ENCODE assay signal across 9 mouse cellular contexts in genomic region chr14:61571366-61571765, GRCm38 (mm10). TPM values are rescaled to one million over a fixed set of nuclear protein-coding genes. Genes with fewer than 3 reads are reported as not detected.
DNase-seq lines count a peak whose midpoint lies in the region; ATAC-seq and TF ChIP-seq lines count a peak whose summit lies in the region.
"Had no signal": no experiment of that assay in that cellular context is flagged by ENCODE, and none has a peak within 500 bp of the region (broad histone marks: within the 10 kb centered on the region; RNA-seq: fewer than 3 reads in every experiment).

No protein-coding gene starts in this region.

- H3K4me1 ChIP-seq in hindbrain, embryonic 11.5 days (replicated peaks; ENCODE audit: control insufficient read depth, insufficient read depth, low read length) = no peaks in the 10 kb centered on the region
- no peaks in the 10 kb centered on the region for H3K4me1 ChIP-seq in hindbrain, embryonic 12.5 days
- H3K4me1 ChIP-seq in stomach, postnatal 0 days (replicated peaks; ENCODE audit: control insufficient read depth, insufficient read depth) = no peaks in the 10 kb centered on the region
- H3K4me1 ChIP-seq: embryonic facial prominence, embryonic 12.5 days had no signal

- no peak overlapping the region for H3K4me3 ChIP-seq in hindbrain, embryonic 11.5 days (ENCODE audit: low read depth, low read length)
- no peak overlapping the region for H3K4me3 ChIP-seq in hindbrain, embryonic 12.5 days
- H3K4me3 ChIP-seq in stomach, postnatal 0 days (ENCODE audit: low read depth, low read length) = no peak overlapping the region
- H3K4me3 ChIP-seq: embryonic facial prominence, embryonic 12.5 days had no signal

- no peaks in the 10 kb centered on the region for H3K27me3 ChIP-seq in hindbrain, embryonic 11.5 days (ENCODE audit: control insufficient read depth, insufficient read depth, low read length)
- H3K27me3 ChIP-seq in hindbrain, embryonic 12.5 days = no peaks in the 10 kb centered on the region
- H3K27me3 ChIP-seq in stomach, postnatal 0 days (ENCODE audit: control insufficient read depth, insufficient read depth, low read length) = no peaks in the 10 kb centered on the region
- H3K27me3 ChIP-seq: embryonic facial prominence, embryonic 12.5 days had no signal

- no peak for TF ChIP-seq EP300 in stomach, postnatal 0 days (optimal IDR thresholded peaks at IDR 0.05)

- H3K9me3 ChIP-seq in hindbrain, embryonic 11.5 days (ENCODE audit: control insufficient read depth, low read length) = no peaks in the 10 kb centered on the region
- no peaks in the 10 kb centered on the region for H3K9me3 ChIP-seq in hindbrain, embryonic 12.5 days (replicated peaks)
- H3K9me3 ChIP-seq in stomach, postnatal 0 days (ENCODE audit: control insufficient read depth, low read length) = no peaks in the 10 kb centered on the region
- H3K9me3 ChIP-seq: embryonic facial prominence, embryonic 12.5 days had no signal

- no peak overlapping the region for H3K27ac ChIP-seq in hindbrain, embryonic 11.5 days (ENCODE audit: low read depth, low read length)
- no peak overlapping the region for H3K27ac ChIP-seq in hindbrain, embryonic 12.5 days
- no peak overlapping the region for H3K27ac ChIP-seq in stomach, postnatal 0 days (replicated peaks)
- H3K27ac ChIP-seq: embryonic facial prominence, embryonic 12.5 days had no signal

- H3K36me3 ChIP-seq in hindbrain, embryonic 11.5 days (ENCODE audit: control insufficient read depth, insufficient read depth, low read length) = no peaks in the 10 kb centered on the region
- no peaks in the 10 kb centered on the region for H3K36me3 ChIP-seq in hindbrain, embryonic 12.5 days
- no peaks in the 10 kb centered on the region for H3K36me3 ChIP-seq in stomach, postnatal 0 days (ENCODE audit: control insufficient read depth, insufficient read depth, low read length)
- H3K36me3 ChIP-seq: embryonic facial prominence, embryonic 12.5 days had no signal

- H3K9ac ChIP-seq in hindbrain, embryonic 11.5 days (ENCODE audit: low read depth, low read length) = no peak overlapping the region
- no peak overlapping the region for H3K9ac ChIP-seq in hindbrain, embryonic 12.5 days
- no peak overlapping the region for H3K9ac ChIP-seq in stomach, postnatal 0 days (ENCODE audit: low read length)
- H3K9ac ChIP-seq: embryonic facial prominence, embryonic 12.5 days had no signal

- WGBS in hindbrain, embryonic 11.5 days = 16% methylated on average over 4 of the region's 4 CpGs
- WGBS in hindbrain, embryonic 12.5 days = 16% methylated on average over 4 of the region's 4 CpGs
- 12% methylated on average over 4 of the region's 4 CpGs for WGBS in stomach, postnatal 0 days

- intact Hi-C loops in left cerebral cortex, postnatal 25 days (cut with DNase I) = loop anchor here (2.0 to 10.0 kb wide), 4 partner anchors 473 to 885 kb away; partner anchors contain the start of gene Gucy1b2

- peak; percentile 90 for DNase-seq in hindbrain, embryonic 11.5 days (ENCODE audit: low spot score)
- peak; percentile 81 for DNase-seq in c-Kit-positive CD71-negative TER-119-negative erythroid progenitor cells, embryonic 14.5 days (ENCODE audit: low read depth)
- DNase-seq in frontal cortex, postnatal 10 days (ENCODE audit: low spot score in 2 of 2) = peak; percentile 34 to 80
- peak; percentile 91 for DNase-seq in induced T-regulatory cell, adult 2 months (ENCODE audit: low read depth)
- peak; percentile 77 to 84 for DNase-seq in left cerebral cortex, postnatal 25 days (ENCODE audit: low spot score in 2 of 2)
- peak; percentile 74 to 86 for DNase-seq in natural killer cell, adult 2 months (ENCODE audit: low spot score in 2 of 2)
- DNase-seq in stomach, postnatal 0 days (ENCODE audit: low spot score) = peak; percentile 89

- no peak overlapping the region for H3K4me2 ChIP-seq in hindbrain, embryonic 11.5 days (replicated peaks; ENCODE audit: low read depth, low read length)
- H3K4me2 ChIP-seq in hindbrain, embryonic 12.5 days (replicated peaks) = no peak overlapping the region
- H3K4me2 ChIP-seq in stomach, postnatal 0 days (replicated peaks; ENCODE audit: low read depth) = peak overlapping the region; percentile 31
- H3K4me2 ChIP-seq: embryonic facial prominence, embryonic 12.5 days had no signal

- TF ChIP-seq CTCF in stomach, postnatal 0 days (IDR thresholded peaks at IDR 0.05; ENCODE audit: low read depth) = peak; percentile 96

- ATAC-seq in hindbrain, embryonic 11.5 days (ENCODE audit: low FRiP score) = no peak
- ATAC-seq in hindbrain, embryonic 12.5 days (ENCODE audit: low FRiP score) = no peak
- ATAC-seq in stomach, postnatal 0 days (ENCODE audit: low FRiP score, low TSS enrichment) = no peak

RNA-seq across cellular contexts. Expression of gene Spryd7, which starts 14.7 kb away (rescaled TPM):
- 19.2 and 20.0 TPM in 2 replicates for polyA plus RNA-seq in hindbrain, embryonic 11.5 days (2014; fragmentation: Nextera tagmentation; extraction: Ambion mirVana)
- 20.4 and 20.8 TPM in 2 replicates for polyA plus RNA-seq in hindbrain, embryonic 12.5 days (2016; fragmentation: Nextera tagmentation; extraction: Ambion mirVana)
- 10 to 100 TPM; 46.1 to 48.7 TPM for total RNA-seq in left cerebral cortex, postnatal 25 days (2021)
- 31.0 and 31.6 TPM in 2 replicates for polyA plus RNA-seq in stomach, postnatal 0 days (2015; fragmentation: Nextera tagmentation; extraction: Ambion mirVana)

RNA-seq across cellular contexts. Expression of gene Trim13, which starts 26.7 kb away (rescaled TPM):
- polyA plus RNA-seq in hindbrain, embryonic 11.5 days (2014; fragmentation: Nextera tagmentation; extraction: Ambion mirVana) = 35.4 and 40.2 TPM in 2 replicates
- polyA plus RNA-seq in hindbrain, embryonic 12.5 days (2016; fragmentation: Nextera tagmentation; extraction: Ambion mirVana) = 40.5 and 49.5 TPM in 2 replicates
- total RNA-seq in left cerebral cortex, postnatal 25 days (2021) = 10 to 100 TPM; 11.6 to 12.2 TPM
- polyA plus RNA-seq in stomach, postnatal 0 days (2015; fragmentation: Nextera tagmentation; extraction: Ambion mirVana) = 25.6 and 26.1 TPM in 2 replicates

RNA-seq across cellular contexts. Expression of gene Kcnrg, which starts 35.9 kb away (rescaled TPM):
- 1.2 and 1.7 TPM in 2 replicates for polyA plus RNA-seq in hindbrain, embryonic 11.5 days (2014; fragmentation: Nextera tagmentation; extraction: Ambion mirVana)
- polyA plus RNA-seq in hindbrain, embryonic 12.5 days (2016; fragmentation: Nextera tagmentation; extraction: Ambion mirVana) = 1.8 and 2.9 TPM in 2 replicates
- total RNA-seq in left cerebral cortex, postnatal 25 days (2021) = under 1 TPM; 0.55 to 0.83 TPM
- polyA plus RNA-seq in stomach, postnatal 0 days (2015; fragmentation: Nextera tagmentation; extraction: Ambion mirVana) = 0.29 TPM in 2 replicates
